Mouse (Mus musculus) olfactory bulb, adult 2 months (tissue): Measurements from ENCODE around the gene Mga. TPM values are rescaled to one million over a fixed set of nuclear protein-coding genes. Genes with fewer than 3 reads are reported as not detected.

Experiments used
- H3K27ac ChIP-seq: fragments of 200-500 bp; 2 replicates; pipeline ENCODE4 v1.5.1; 2012; ENCODE audit warnings: low read depth, low read length; ENCODE audit not compliant: insufficient read depth
- H3K4me1 ChIP-seq: fragments of 200-500 bp; 2 replicates; pipeline ENCODE4 v1.6.1; 2012; ENCODE audit warnings: low read length; ENCODE audit not compliant: control insufficient read depth, insufficient read depth
- H3K4me3 ChIP-seq: fragments of 200-500 bp; 2 replicates; pipeline ENCODE4 v1.5.1; 2012; ENCODE audit warnings: mild to moderate bottlenecking, low read depth, low read length, moderate library complexity; ENCODE audit not compliant: insufficient read depth
- CTCF ChIP-seq: fragments of 200-500 bp; IDR thresholded peaks from 2 replicates; pipeline ENCODE4 v1.5.1; 2012; ENCODE audit warnings: low read depth, mild to moderate bottlenecking, low read length, moderate library complexity; ENCODE audit not compliant: insufficient read depth
- POLR2A ChIP-seq: fragments of 200-500 bp; IDR thresholded peaks from 2 replicates; pipeline ENCODE4 v1.6.1; 2012; ENCODE audit warnings: mild to moderate bottlenecking, low read depth, low read length, moderate library complexity; ENCODE audit not compliant: insufficient read depth
- WGBS: fragments of 180-500 bp; shearing (Covaris S2); methylation state at CpG from one replicate; pipeline ENCODE4 v1.1.7; 2018; 5-methylcytosine and 5-hydroxymethylcytosine counted together
- polyA plus RNA-seq: library from polyadenylated mRNA; stranded (reverse); fragments of >200 nt; gene quantifications from 2 replicates; pipeline ENCODE4 v1.2.4, GENCODE M21; 2012; ENCODE audit warnings: low replicate concordance; ENCODE audit not compliant: missing spikeins, insufficient read depth, insufficient read length

Mga gene
- polyA plus RNA-seq, 1 experiment, result 172 TPM

DNA sequence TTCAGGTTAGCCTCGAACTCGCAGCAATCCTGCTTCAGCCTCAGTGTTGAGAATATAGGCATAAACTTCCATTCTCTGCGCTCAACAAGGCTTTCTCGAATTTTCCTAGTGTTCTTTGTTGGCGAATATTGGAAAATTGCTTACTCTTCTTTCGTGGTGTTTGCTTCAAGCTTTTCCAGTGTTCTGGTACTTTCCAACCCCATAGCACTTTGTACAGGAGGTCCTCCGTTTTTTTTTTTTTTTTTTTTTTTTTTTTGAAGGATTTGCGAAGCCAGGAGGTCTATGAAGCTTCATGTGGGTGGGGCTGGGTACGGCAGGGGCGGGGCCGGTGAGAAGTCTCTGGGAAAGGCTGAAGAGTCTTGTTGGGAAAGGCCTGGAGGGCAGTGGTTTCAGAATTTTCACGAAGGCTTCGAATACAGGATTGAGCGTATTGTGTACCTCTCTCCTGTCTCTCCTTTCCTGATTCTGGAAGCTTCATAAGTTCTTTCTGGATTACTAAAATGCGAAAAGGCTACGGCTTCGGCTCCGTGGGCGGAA is 407 bp upstream of the Mga start:
- peak overlapping the region; percentile 69 for H3K27ac ChIP-seq
- peak overlapping the region; percentile 57 for H3K4me3 ChIP-seq
- WGBS, result 20% methylated on average over 19 of the region's 19 CpGs
- TF ChIP-seq CTCF (no peak), POLR2A (no peak)
- peaks cover 9% of the 10 kb centered on the region for H3K4me1 ChIP-seq

DNA sequence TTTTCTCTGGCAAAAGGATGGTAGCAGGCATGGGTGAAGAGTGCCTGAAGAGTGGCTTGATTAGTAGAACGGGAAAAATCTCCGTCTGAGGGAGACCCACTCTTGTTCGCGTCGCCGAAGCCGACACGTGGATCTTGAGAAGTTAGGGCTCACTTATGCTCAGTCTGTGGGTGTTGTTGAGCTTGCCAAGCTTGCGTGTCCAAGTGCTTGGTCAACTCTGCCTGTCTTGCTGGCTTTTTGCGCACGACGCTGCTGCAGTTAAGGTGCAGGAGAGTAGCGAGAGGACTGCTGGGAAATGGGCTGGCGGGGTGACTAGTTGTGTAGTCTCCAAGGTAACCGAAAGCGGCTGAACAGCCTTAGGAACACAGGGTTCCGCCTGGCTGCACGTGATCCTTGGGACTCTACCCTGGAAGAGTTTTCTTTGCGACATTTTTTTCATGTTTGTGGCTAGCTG is 1.1 kb downstream of the Mga start:
- Histone ChIP-seq H3K4me3 (peak overlapping the region; percentile 37), H3K27ac (no peak overlapping the region), H3K4me1 (peaks cover 9% of the 10 kb centered on the region)
- TF ChIP-seq POLR2A (no peak), CTCF (no peak)
- WGBS, result 11% methylated on average over 19 of the region's 19 CpGs

DNA sequence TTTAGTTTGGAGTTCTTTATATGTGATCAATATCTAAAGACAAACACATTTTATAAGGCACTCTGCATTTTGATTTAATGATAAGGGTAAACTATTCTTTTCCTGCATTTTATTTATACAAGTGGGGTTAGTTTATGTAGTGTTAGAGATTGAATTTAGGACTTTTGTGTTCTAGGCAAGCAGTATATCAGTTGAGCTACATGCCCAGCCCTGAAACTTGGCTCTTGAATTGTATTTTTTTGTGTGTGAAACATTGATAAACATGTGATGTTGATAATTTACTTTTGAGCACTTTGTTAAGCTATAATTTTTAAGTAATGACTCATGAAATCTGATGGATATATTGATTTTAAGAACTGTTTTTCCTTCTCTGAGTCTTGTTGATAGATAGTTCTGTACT is 19.0 kb downstream of the Mga start:
- TF ChIP-seq POLR2A, result no peak
- no peak for TF ChIP-seq CTCF
- no peak overlapping the region for H3K27ac ChIP-seq
- no peak overlapping the region for H3K4me3 ChIP-seq
- H3K4me1 ChIP-seq, result 0 out of 2 replicates have a peak, but pooled peaks cover 2% of the 10 kb centered on the region

DNA sequence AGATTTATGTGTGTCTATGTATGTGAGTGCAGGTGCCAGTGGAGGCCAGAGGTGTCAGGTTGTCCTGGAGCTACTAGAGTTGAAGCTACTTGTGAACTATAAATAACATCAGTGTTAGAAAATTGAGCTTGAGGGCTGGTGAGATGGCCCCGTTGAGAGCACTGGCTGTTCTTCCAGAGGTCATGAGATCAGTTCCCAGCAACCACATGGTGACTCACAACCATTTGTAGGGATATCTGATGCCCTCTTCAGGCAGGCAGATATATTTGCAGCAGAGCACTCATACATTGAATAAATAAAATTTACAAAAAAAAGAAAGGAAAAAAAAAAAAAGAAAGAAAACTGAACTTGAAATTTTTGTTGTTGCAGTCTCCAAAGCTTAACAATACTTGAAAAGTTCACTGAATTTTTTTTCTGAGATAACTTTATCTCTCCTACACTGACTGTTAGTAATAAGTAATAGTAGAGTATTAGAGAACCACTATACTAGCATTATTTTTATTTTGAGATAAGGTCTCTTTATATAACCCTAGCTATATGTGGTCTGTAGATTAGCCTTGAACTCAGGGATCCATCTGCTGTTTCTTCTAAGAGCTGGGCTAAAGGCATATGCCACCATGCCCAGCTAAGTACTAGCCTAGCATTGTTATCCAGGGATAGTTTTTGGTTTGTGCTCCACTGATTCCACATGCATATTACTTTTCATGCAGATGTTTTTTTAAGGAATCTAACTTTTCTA is 20.8 kb downstream of the Mga start:
- TF ChIP-seq POLR2A (no peak), CTCF (no peak)
- Histone ChIP-seq H3K4me3 (no peak overlapping the region), H3K4me1 (0 out of 2 replicates have a peak, but pooled peaks cover 2% of the 10 kb centered on the region), H3K27ac (no peak overlapping the region)
- WGBS, result 81% methylated on average over 1 of the region's 1 CpGs

DNA sequence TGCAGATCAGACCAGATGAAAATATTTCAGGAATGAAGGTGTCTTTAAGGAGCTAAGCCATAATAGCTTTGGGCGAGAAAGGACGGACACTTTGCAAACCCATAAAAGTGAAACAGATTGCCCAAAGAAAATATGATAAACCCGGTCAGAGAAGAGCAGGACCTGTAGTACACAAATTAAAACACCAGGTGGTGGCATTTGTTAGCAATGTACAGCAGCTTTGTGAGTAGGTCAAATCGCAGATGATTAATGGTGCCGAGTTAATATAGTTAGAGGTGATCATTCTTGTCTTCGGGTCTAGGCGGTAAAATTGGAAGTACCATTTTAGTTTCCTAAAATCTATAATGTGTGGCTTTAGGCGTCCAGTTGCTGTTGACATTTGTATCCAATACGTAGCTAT is 73.5 kb downstream of the Mga start:
- no peak for TF ChIP-seq CTCF
- TF ChIP-seq POLR2A, result no peak
- Histone ChIP-seq H3K4me1 (peaks cover 2% of the 10 kb centered on the region; the same call in 1 of the 2 replicates), H3K4me3 (no peak overlapping the region), H3K27ac (no peak overlapping the region)
- 34% methylated on average over 9 of the region's 9 CpGs for WGBS

DNA sequence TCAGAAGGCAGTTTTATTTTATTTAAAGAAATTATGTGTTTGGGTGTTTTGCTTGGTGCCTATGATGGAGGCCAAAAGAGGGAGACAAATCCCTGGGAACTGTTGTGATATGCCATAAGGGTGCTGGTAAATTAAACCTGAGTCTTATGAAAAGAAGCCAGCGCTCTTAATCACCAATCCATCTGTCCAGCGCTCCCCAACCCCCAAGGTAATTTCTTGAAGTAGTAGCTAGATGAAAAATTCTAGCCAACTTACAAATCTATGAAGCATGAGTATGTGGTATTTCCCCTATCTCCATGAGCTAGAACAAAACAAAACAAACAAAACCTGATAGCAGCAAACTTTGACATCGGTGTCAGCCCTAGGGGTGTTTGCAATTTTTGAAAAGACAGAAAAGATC is 74.3 kb downstream of the Mga start:
- TF ChIP-seq CTCF, result no peak
- TF ChIP-seq POLR2A, result no peak
- Histone ChIP-seq H3K27ac (no peak overlapping the region), H3K4me3 (no peak overlapping the region), H3K4me1 (peaks cover 2% of the 10 kb centered on the region; the same call in 1 of the 2 replicates)
- WGBS, result 82% methylated on average over 3 of the region's 3 CpGs

DNA sequence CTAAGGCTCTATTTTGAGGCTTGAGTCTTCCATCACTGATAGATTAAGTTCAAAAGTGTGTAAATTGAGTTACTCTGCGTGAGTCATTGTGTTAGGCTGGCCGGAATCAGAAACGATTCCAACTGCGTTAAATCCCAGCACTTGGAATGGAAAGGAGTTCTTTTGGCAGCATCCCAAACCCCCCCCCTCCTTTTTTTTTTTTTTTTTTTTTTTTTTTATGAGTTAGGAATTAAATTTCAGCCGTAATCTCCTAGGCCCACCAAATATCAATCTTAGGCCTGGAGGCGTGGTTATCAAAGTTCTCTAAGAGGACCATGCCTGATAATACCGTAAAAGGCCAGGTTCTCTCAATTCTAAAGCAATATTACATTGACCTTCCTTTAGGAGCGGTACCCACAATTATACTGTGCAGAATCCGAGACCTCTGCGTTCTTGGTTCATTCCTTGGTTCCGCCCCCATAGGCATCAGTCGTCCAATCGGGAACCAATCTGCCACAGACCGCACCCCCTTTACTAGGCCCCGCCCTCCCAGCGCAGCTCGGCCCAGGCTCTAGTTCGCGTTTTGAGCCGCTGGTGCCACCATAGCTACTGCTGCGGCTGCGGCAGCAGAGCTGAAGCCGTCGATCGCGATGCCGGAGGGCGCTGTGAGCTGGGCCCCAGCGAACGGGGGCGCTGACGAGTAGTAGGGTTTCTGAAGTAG is 75.0 kb downstream of the Mga start:
- Histone ChIP-seq H3K4me1 (peaks cover 2% of the 10 kb centered on the region; the same call in 1 of the 2 replicates), H3K4me3 (peak overlapping the region; percentile 87), H3K27ac (peak overlapping the region; percentile 57)
- under 1% methylated on average over 32 of the region's 32 CpGs for WGBS
- TF ChIP-seq POLR2A (peak; percentile 83), CTCF (0 out of 2 replicates have a peak, but pooled peaks have one; percentile 24)

DNA sequence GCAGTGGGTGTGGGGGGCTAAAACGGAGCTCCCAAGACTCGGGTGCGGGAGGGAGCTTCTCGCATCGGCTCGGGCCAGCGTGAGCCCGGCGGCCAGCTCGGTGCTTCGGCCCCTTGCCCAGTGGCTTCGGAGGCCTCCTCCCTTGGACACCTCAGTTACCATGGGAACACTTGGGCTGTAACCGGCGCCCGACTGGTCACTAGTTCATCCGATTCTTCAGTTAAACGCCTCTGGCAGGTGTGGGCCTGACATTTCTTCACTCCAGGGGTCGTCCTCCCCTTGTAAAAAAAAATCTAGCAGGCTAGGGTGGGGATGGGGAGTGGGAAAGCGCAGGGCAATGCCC is 75.5 kb downstream of the Mga start, which contains the start of gene Mapkbp1:
Mapkbp1 (plus strand) TSS at position 163 of the 343 bp plus-strand sequence.
- Histone ChIP-seq H3K4me1 (peaks cover 2% of the 10 kb centered on the region; the same call in 1 of the 2 replicates), H3K4me3 (peak within 1 kb of the TSS; percentile 87), H3K27ac (peak within 1 kb of the TSS; percentile 57)
- WGBS, result under 1% methylated on average over 19 of the region's 19 CpGs
- TF ChIP-seq POLR2A (no peak), CTCF (no peak)

DNA sequence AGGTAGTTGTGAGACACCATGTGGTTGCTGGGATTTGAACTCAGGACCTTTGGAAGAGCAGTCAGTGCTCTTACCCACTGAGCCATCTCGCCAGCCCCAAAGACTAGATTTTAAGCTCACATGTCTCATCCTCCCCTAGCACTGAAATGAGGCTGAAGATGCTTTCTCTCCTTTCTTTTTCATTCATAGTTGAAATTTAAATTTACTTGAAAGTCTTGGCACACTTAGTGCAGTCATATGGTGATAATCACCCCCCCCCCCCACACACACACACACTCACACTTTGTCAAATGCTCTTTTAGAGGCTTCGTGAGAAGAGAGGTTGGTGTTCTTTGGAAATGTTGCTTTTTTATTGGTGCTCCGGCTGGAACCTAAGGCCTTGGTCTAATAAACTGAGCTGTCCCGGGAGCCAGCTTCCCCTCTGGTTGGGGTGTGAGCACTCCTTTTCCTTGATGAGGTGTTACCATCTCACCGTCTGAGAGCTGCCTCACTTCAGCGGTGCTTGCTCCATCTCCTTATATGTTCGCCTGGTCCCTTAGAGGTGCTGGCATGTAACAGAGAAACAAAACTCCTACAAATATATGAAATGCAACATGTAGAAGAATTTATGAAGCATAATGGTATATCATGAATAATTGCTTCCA is 83.4 kb downstream of the Mga start:
- no peak overlapping the region for H3K27ac ChIP-seq
- no peak overlapping the region for H3K4me3 ChIP-seq
- WGBS, result 79% methylated on average over 7 of the region's 7 CpGs
- H3K4me1 ChIP-seq, result peaks cover 15% of the 10 kb centered on the region
- no peak for TF ChIP-seq POLR2A
- TF ChIP-seq CTCF, result no peak
